Mouse (Mus musculus): ENCODE measurements around the gene Rhoh. TPM values are rescaled to one million over a fixed set of nuclear protein-coding genes. Genes with fewer than 3 reads are reported as not detected.

Gene Rhoh
- total RNA-seq, 2 experiments from 2014 or later = 1.0 to 2.1 TPM

DNA sequence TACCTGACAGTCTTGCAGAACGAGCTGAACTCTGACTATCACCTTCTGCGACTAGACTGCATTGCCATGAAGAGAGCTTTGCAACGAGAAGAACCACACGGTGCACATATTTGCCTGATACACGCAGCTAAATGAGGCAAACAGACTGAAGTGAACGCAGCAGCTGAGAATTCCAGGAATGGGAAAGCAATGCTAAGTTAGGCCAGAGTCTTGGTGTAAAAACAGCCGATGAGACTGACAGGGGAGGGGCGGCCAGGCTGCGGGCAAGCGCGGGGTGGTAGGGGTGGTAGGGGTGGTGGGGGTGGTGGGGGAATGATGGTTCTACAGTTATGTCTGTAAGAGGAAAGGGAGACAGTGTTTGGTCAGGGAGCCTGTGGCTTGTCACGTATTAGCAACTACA is 2.1 kb upstream of the Rhoh start:
- ATAC-seq (replicated peaks; ENCODE audit: low FRiP score, poor library complexity, severe bottlenecking) = no peak

DNA sequence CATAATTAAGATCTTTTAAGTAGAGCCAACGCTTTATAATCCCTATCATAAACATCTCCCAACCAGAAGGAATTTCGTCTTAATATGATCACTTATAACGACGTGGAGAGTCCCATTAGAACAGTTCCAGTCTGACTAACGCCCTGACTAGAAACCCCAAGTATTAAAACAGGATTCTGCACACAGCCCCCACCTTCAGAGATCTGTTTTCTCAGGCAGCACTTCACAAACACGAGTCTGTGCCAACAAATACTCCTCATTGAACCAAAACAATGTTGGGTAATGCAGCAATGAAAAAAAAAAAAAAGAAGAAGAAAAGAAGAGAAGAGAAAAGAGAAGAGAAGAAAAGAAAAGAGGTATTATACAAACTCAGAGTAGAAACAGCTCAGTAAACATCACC is 1.6 kb upstream of the Rhoh start:
- no peak for ATAC-seq (replicated peaks; ENCODE audit: low FRiP score, poor library complexity, severe bottlenecking)

DNA sequence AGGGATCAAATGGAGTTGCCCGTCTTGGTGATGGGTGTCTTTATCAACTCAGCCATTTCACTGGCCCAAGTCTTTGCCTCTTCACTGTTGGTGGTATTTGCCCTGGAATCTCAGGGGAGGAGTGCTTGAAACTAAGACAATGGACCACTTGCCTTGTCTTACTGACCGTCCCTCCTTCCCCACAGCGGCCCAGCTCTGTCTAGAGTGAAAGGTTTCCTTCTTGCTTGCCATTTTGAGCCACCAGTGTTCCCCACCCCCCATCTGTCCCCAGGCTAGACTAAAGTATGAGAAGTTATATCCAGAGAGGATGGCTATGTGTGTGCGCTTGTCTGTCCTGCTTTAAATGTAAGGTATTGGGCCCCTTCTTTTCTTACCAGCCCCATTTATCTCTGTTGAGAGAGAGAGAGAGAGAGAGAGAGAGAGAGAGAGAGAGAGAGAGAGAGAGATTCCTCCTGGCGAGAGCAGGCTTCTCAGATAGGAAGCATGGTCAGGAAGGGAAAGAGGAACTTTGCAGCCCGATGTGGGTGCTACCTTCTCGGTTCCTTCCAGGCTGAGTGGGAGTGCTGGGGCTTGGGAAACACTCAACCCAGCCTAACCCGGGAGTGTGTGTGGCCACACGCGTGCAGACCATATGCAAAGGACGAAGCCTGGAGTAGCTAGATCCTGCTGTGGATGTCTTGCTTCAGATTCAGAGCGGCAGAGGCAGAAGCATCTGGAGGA is 572 bp upstream of the Rhoh start:
- ATAC-seq (replicated peaks; ENCODE audit: low FRiP score, poor library complexity, severe bottlenecking) = no peak

DNA sequence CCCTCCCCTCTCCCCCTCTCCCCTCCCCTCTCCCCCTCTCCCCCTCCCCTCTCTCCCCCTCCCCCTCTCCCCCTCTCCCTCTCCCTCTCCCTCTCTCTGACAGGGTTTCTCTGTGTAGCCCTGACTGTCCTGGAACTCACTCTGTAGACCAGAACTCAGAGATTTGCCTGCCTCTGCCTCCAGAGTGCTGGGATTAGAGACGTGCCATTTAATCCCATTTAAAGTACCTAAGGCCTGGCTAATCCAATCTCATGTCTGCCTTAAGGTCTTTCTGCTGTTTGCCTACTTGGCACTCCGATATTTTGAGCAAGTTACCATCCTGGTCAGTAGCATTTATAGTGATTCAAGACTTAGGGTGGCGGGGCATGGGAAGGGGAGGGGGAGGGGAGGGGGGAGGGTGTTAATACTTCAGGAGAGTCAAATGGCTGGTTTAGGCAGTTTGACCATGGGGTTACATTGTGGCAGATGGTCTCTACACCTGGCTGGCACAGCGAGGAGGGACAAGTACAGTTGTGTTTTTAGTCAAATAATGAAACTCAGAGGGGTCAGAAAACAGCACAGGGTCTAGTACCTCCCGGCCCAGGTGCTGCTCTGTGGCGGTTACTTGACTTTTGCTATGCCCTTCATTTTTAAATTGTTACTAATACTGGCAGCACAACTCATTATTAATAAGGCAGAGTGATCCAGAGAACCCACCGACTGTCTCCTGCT is 1.4 kb downstream of the Rhoh start:
- ATAC-seq (replicated peaks; ENCODE audit: low FRiP score, poor library complexity, severe bottlenecking) = no peak

DNA sequence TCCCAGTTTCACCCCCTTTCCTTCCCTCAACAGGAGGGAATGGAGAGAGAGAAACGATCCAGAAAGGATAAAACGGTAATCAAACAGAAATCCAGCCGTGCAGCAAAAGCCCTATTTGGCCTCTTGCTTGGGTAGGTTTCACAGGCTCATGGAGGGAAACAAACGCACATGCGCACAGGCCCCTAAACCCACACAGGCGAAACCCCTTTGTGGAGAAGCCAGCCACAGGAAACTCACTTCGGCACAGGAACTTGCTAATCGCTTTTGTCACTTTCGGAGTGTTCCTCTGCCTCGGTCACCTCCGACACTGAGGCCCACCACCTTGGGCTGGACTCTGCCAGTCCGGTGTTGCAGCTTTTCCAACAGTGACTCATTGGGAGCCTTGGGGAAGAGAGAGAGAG is 2.3 kb downstream of the Rhoh start:
- peak; percentile 35 for ATAC-seq (replicated peaks; ENCODE audit: low FRiP score, poor library complexity, severe bottlenecking)

DNA sequence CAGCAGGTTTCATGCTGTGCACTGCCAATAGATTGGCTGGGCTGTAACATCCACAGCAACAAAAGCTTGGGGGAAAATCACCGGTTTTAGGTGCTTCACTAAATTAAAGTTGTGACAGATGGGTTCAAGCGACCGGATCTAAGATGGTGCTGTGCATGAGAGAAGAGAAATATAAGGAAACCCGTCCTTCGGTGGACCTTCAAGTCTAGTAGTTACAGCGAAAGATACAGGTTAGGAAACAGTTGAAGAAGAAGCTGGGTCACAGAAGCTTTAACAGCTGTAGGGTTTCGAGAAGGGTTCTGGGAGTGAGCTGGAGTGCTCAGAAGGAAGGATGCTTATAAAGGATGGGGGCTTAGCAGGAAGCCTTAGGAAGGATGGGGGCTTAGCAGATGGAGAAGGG is 3.5 kb downstream of the Rhoh start:
- peak; percentile 24; the same call in 1 of the 2 replicates for ATAC-seq (replicated peaks; ENCODE audit: low FRiP score, poor library complexity, severe bottlenecking)

DNA sequence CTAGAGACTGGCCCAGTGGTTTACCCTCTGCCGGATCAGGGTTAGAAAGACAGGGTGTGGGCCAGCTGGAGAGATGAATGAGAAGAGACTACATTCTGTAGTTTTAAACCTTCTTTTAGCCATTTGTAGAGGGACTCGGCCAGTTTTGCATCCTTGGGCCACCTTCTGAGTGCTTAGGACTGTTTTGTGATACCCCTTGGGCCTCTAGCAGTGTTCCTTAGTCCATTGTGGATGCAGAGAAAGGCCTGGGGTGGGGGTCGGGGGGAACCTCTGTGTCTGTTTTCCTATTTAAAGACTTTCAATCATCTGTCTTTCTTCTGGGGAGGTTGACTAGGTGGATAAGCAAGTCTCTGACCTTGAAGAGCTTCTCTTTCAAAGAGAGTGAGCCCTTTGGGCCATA is 3.9 kb downstream of the Rhoh start:
- ATAC-seq (replicated peaks; ENCODE audit: low FRiP score, poor library complexity, severe bottlenecking) = peak; percentile 35; the same call in 1 of the 2 replicates

DNA sequence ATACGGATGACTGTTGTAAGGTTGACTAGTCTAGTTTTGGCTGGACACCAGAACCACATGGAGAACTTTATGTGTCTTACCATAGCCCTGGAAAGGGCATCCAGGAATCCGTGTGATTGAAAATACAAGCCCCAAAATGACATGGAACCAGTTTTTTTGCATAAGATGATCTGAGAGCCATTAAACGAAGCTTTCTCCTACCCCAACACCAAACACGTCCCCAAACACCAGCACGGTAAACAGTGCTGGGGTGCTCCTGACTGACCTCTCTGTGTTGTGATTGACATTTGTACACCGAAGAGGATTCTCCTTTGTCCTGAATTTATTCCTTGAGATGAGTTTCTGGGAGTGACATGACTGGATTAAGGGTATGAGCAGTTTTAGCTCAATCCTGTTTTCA is 5.6 kb downstream of the Rhoh start:
- ATAC-seq (replicated peaks; ENCODE audit: low FRiP score, poor library complexity, severe bottlenecking) = no peak

DNA sequence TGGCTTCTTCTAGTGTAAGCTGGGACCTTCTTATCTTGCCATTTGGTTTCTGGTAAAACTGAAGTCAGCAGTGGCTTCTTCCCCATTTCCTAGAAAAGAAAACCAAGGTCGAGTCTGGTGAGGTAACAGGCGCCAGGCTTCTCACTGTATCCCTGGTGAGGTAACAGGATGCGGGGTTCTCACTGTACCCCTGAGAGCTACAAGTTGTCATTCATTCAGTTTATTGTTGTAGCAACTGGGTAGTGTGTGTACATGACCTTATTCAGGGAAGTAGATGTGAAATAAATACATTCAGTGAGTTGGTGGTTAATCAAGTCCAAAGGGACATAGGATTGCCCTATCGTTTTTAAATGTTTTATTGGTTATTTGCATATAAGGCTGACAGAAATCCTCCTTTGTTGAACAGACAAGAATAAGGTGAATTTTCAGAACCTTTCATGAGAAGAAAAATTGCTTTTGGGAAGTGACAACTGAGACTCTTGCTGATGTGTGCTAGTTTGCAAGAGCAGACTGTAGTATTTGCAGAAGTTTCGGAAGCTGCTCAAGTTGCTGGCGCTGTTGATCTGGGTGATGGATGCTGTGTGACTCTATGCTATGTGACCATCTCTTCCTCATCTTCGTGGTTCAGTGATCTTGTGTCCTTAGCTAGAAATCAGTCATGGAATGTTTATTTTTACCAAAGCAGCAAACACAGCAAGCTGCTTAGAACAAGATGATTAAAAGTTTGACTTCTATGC is 6.5 kb downstream of the Rhoh start:
- ATAC-seq (replicated peaks; ENCODE audit: low FRiP score, poor library complexity, severe bottlenecking) = no peak

DNA sequence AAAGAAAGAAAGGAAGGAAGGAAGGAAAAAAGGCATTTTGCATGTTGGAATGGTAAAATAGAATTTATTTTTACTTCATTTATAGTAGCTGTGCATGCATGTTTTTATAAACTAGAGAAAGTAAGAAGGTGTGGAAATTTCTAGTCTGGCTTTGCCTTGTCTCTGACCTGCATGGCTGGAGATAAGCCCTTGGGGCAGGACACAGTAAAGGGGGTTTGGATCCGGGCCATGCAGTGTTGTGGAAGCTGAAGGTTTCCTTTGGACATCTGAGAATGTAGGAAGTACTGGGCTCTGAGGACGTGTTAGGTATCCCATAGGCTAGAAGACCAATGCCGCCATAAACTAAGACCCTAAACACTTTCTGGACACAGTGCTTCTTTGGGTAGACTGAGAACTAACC is 7.4 kb downstream of the Rhoh start:
- 0 out of 2 replicates have a peak, but pooled peaks have one; percentile 44 for ATAC-seq (replicated peaks; ENCODE audit: low FRiP score, poor library complexity, severe bottlenecking)

DNA sequence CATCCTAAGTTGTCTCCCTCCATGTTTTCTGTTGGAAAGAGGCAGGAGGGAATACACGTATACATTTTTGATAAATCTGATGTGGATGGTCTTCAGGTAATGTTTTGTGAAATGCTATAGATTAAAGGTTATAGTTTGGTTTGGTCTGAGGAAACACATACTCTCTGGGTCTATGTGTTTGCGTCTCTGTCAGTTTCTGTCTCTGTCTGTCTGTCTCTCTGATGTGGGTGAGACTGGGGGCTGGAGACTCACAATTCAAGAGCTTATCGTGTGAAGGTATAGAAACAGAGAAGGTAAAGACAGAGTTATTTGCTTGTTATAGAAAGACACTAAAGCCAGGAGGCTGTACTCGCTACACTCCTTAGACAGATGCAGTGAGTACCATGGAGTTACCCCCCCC is 8.6 kb downstream of the Rhoh start:
- no peak for ATAC-seq (replicated peaks; ENCODE audit: low FRiP score, poor library complexity, severe bottlenecking)

DNA sequence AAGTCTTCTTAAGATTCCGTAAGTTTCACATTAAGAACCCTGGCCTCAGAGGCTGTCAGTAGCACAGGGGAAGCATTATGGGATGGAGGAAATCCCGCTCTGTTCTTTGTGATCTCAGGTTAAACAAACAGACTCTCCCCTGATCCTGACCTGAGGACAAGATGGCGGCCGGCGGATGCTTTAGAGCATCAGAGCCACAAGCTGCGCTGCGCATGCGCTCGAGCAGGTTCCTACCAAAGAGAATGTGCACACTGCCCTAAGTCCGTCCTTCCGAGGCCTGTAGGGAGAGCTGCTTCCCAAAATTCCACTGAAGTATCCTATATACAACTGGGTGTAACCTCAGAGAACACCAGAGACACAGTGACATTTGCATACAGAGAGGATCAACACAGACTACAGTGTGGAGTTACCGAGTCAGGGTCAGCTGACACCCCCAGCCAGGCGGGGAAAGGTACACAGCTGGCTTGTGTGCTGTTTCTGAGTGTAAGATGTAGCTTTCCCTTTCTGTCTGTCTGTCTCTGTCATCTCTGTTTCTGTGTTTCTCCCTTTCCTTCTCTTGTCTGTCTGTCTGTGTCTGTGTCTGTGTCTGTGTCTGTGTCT is 10.4 kb downstream of the Rhoh start:
- no peak for ATAC-seq (replicated peaks; ENCODE audit: low FRiP score, poor library complexity, severe bottlenecking)

DNA sequence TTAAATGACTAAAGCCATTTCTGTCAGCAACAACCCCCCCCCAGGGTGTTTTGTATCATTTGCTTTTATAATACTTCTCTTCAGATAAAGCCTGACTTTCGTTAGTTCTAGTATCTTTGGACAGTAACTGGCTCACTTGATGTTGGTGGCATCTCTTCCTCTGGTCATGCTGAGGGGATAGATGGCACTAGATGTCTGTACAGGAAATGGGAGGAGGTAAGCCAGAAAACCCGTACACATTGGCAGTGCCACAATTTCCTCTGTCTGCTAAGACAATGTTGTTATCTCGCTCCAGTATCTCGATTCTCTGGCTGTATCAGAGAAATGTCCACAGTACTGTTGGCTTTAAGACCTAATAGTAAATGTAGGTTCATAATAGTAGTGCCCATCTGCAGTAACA is 12.2 kb downstream of the Rhoh start:
- no peak for ATAC-seq (replicated peaks; ENCODE audit: low FRiP score, poor library complexity, severe bottlenecking)

DNA sequence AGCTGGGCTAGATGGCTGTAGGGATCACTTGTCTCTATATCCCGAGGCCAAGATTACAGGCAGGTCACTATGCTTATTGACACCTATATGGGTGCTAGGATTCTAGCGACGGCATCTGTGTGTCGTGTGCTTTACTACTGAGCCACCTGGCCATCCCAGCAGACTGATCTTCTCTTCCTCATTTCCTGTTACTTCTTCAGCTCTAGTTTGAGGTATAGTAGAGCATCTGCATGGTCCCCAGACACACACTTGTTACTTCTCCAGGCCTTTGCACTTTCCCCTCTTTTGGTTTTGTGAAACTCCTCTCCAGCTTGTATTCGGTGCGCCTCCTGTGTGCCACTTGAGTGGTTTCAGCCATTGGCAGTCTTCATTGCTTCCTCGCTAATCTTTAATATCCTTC is 14.3 kb downstream of the Rhoh start:
- no peak for ATAC-seq (replicated peaks; ENCODE audit: low FRiP score, poor library complexity, severe bottlenecking)

DNA sequence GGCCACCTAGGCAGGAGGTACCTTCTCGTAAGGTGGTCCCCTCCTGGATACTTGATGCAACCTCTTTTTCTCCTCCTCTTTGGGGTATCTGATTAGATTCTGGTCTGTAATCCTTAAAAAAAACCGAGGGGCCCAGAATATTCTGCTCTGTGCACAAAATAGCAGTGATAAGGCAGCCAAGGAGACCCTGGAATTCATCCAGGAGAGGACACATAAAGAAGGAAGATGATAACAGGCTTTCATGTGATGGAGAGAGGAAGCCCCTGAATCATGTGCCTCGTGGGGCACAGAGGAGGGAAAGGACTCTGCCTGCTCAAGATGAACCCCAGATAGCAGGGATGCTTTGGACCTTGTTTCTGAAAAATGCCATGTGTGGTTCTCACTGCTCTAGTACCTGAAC is 17.4 kb downstream of the Rhoh start:
- ATAC-seq (replicated peaks; ENCODE audit: low FRiP score, poor library complexity, severe bottlenecking) = no peak

DNA sequence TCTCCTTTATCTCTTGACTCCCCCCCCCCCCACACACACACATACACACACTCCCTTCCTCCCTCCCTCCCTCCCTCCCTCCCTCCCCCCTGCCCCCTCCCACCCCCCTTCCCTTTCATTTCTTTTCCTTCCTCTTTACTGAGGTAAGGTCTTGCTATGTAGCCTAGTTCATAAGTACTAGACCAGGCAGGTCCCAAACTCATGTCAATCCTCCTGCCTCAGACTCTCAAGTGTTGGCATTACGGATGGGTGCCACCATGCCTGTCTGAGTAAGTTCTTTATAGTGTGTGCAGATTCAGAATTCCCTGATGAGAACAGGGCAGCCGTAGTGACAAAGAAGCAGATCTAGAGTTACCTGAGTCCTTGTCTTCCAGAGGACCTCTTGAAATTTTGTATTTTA is 20.2 kb downstream of the Rhoh start:
- no peak for ATAC-seq (replicated peaks; ENCODE audit: low FRiP score, poor library complexity, severe bottlenecking)

DNA sequence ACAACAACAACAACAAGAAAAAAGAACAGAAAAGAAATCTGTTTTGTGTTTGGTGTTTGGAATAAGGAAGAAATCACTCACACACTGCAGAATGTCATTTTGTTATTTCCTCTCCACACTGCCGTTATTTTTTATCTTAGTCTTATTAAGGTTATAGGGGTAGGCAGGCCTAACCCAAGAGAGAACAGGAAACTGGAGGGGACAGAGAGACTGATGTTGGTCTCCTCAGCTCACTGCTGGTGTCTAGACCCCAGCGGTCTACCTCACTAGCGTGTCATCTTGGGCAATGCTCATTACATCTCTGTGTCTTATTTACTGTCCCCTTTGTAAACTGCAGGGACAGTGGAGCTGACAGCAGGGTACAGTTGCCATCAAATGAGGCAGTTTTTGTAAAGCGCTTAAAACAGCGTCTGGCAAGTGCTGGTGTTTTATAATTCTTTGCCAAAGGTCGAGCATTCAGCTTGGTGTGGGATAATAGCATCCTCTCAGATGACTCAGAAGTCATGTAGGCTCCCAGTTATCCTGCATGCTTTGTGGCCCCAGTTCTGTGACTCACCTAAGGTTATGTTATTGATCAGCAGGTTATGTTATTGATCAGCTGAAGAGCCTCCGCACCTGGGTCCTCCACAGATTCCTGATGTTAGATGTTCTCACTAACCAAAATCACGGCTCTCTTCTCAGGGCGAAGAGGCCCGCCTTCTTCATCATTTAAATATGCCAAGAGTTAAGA is 21.6 kb downstream of the Rhoh start:
- no peak for ATAC-seq (replicated peaks; ENCODE audit: low FRiP score, poor library complexity, severe bottlenecking)

DNA sequence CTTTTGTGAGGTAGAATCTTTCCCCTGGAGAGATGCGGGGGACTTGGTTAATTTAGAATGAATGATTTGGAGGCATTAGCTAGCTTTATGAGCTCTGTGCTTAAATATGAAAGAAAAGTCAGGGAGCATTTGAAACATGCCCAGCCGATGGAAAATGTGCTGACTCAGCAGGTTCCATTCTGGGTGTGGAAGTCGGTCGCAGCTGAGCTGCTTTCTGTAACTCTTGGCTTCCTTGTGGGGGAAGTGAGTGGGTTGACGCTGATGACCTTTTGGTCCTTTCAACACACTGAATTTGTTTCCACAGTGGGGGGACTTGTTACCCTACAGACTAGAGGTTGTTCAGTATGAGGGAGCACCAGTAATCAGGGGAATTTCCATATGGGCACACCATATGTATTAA is 22.3 kb downstream of the Rhoh start:
- no peak for ATAC-seq (replicated peaks; ENCODE audit: low FRiP score, poor library complexity, severe bottlenecking)

DNA sequence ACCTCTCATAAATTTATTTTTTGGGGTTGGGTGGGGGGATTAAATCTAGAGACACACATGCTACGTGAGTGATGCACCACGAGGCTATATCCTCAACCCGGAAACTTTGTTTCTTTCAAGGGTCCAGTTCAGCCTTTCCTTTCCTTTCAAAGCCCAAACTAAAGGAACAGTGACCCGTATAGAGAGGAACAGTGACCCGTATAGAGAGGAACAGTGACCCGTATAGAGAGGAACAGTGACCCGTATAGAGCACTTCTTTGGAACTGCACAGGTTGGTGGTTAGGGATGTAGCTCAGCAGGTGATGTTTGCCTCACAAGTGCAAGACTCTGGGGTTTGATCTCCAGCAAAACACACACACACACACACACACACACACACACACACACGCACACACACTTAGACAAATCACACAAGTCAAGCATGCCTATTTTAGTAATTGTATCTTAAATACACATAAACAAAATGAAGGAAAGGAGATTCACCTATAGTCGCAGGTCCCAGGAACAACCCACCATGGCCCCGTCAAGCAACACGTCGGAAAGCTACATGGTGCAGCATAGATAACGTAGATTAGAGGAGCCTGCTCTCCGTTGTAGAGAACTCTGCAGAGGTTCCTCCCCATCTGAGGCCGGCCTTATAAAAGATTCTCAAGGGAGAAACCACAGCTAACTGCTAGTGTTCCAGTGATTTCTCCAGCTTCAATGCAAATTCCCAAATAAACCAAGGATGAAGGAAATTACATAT is 24.9 kb downstream of the Rhoh start:
- ATAC-seq (replicated peaks; ENCODE audit: low FRiP score, poor library complexity, severe bottlenecking) = no peak
